Mouse (Mus musculus): ENCODE measurements around the gene Spag8. TPM values are rescaled to one million over a fixed set of nuclear protein-coding genes. Genes with fewer than 3 reads are reported as not detected.

Spag8 gene
- not detected in 4 replicates for total RNA-seq (2023; ENCODE audit: inconsistent age)

GRCm38 (mm10) chr4:43653161-43654015 lies at the start of gene Spag8:
TSS of gene Spag8 (minus strand) at chr4:43653594.

GRCm38 (mm10) chr4:43700707-43701106 lies 47.3 kb upstream of the Spag8 start, which contains the start of gene Olfr70:
TSS of gene Olfr70 (minus strand) at chr4:43700807.

GRCm38 (mm10) chr4:43668782-43669427 lies 15.5 kb upstream of the Spag8 start, which contains the start of the genes Tmem8b and Fam221b:
TSS of gene Tmem8b (plus strand) at chr4:43668971.
TSS of gene Fam221b (minus strand) at chr4:43669145.

GRCm38 (mm10) chr4:43656339-43657109 lies 3.1 kb upstream of the Spag8 start, which contains the start of gene Hint2:
TSS of gene Hint2 (minus strand) at chr4:43656466.

GRCm38 (mm10) chr4:43631046-43631955 lies 22.1 kb downstream of the Spag8 start, which contains the start of gene Npr2:
TSS of gene Npr2 (plus strand) at chr4:43631935.

Other genes starting within 250 kb of the Spag8 start
- not detected in 4 replicates for gene Fam166b, start 224.5 kb downstream of the Spag8 start, total RNA-seq (2023; ENCODE audit: inconsistent age)
- gene Tesk1, start 211.7 kb downstream of the Spag8 start, total RNA-seq (2023; ENCODE audit: inconsistent age), result 50.3 to 68.1 TPM (median 63.1 TPM) in 4 replicates
- 506 to 604 TPM (median 560 TPM) in 4 replicates for gene Cd72, start 199.0 kb downstream of the Spag8 start, total RNA-seq (2023; ENCODE audit: inconsistent age)
- gene Sit1, start 169.9 kb downstream of the Spag8 start, total RNA-seq (2023; ENCODE audit: inconsistent age), result 10.9 to 17.2 TPM (median 13.9 TPM) in 4 replicates
- 28.7 to 35.4 TPM (median 30.0 TPM) in 4 replicates for gene Ccdc107, start 160.7 kb downstream of the Spag8 start, total RNA-seq (2023; ENCODE audit: inconsistent age)
- 1.3 to 3.6 TPM (median 2.6 TPM) in 4 replicates for gene Arhgef39, start 153.9 kb downstream of the Spag8 start, total RNA-seq (2023; ENCODE audit: inconsistent age)
- gene Car9, start 146.6 kb downstream of the Spag8 start, total RNA-seq (2023; ENCODE audit: inconsistent age), result 0.84 to 1.4 TPM in 2 of 4 replicates, not detected in the others
- 0.58 to 0.93 TPM (median 0.66 TPM) in 3 of 4 replicates, not detected in the other for gene Tpm2, start 129.8 kb downstream of the Spag8 start, total RNA-seq (2023; ENCODE audit: inconsistent age)
- 55.9 to 68.9 TPM (median 66.5 TPM) in 4 replicates for gene Creb3, start 91.3 kb downstream of the Spag8 start, total RNA-seq (2023; ENCODE audit: inconsistent age)
- gene Tln1, start 90.9 kb downstream of the Spag8 start, total RNA-seq (2023; ENCODE audit: inconsistent age), result 271 to 299 TPM (median 289 TPM) in 4 replicates
- 41.6 to 56.1 TPM (median 42.0 TPM) in 4 replicates for gene Rgp1, start 74.9 kb downstream of the Spag8 start, total RNA-seq (2023; ENCODE audit: inconsistent age)
- gene Gba2, start 74.7 kb downstream of the Spag8 start, total RNA-seq (2023; ENCODE audit: inconsistent age), result 43.0 to 48.3 TPM (median 45.3 TPM) in 4 replicates
- not detected in 4 replicates for gene Msmp, start 69.1 kb downstream of the Spag8 start, total RNA-seq (2023; ENCODE audit: inconsistent age)
- 0.80 to 4.4 TPM (median 1.3 TPM) in 4 replicates for gene Npr2, start 21.7 kb downstream of the Spag8 start, total RNA-seq (2023; ENCODE audit: inconsistent age)
- gene Hint2, start 2.9 kb upstream of the Spag8 start, total RNA-seq (2023; ENCODE audit: inconsistent age), result 13.0 to 19.8 TPM (median 15.5 TPM) in 4 replicates
- 2.0 to 3.4 TPM (median 2.9 TPM) in 4 replicates for gene Tmem8b, start 15.4 kb upstream of the Spag8 start, total RNA-seq (2023; ENCODE audit: inconsistent age)
- gene Fam221b, start 15.6 kb upstream of the Spag8 start, total RNA-seq (2023; ENCODE audit: inconsistent age), result 0.18 TPM in 1 of 4 replicates, not detected in the others
- gene Olfr70, start 47.2 kb upstream of the Spag8 start, total RNA-seq (2023; ENCODE audit: inconsistent age), result not detected in 4 replicates
- not detected in 4 replicates for gene Olfr71, start 56.7 kb upstream of the Spag8 start, total RNA-seq (2023; ENCODE audit: inconsistent age)
- not detected in 4 replicates for gene Hrct1, start 73.6 kb upstream of the Spag8 start, total RNA-seq (2023; ENCODE audit: inconsistent age)
- not detected in 4 replicates for gene Spaar, start 76.4 kb upstream of the Spag8 start, total RNA-seq (2023; ENCODE audit: inconsistent age)
- gene Olfr159, start 117.4 kb upstream of the Spag8 start, total RNA-seq (2023; ENCODE audit: inconsistent age), result not detected in 4 replicates
- not detected in 4 replicates for gene Olfr156, start 170.3 kb upstream of the Spag8 start, total RNA-seq (2023; ENCODE audit: inconsistent age)
- gene Olfr157, start 186.6 kb upstream of the Spag8 start, total RNA-seq (2023; ENCODE audit: inconsistent age), result not detected in 4 replicates
- gene Olfr155, start 198.0 kb upstream of the Spag8 start, total RNA-seq (2023; ENCODE audit: inconsistent age), result not detected in 4 replicates
- 0.45 to 0.64 TPM (median 0.60 TPM) in 4 replicates for gene Reck, start 221.9 kb upstream of the Spag8 start, total RNA-seq (2023; ENCODE audit: inconsistent age)

Measured in B cell, adult (primary cell).